Mouse (Mus musculus) lung, embryonic 15.5 days (tissue): Measurements from ENCODE around the gene Krt9. TPM values are rescaled to one million over a fixed set of nuclear protein-coding genes. Genes with fewer than 3 reads are reported as not detected.
A peak's percentile ranks its signal among the peaks of the same experiment; 100 is the strongest.

Source experiments
- ATAC-seq: fragments of 200-750 bp; cut with Nextera tagmentation; 2 replicates; pipeline ENCODE4 v1.8.0; 2017; ENCODE audit warnings: moderate number of reproducible peaks, borderline replicate concordance; ENCODE audit not compliant: low FRiP score, low TSS enrichment; ENCODE audit errors: extremely low read depth
- H3K27ac ChIP-seq: fragments of 300-500 bp; sonication (generic); 2 replicates; pipeline ENCODE4 v1.5.1; 2015; ENCODE audit warnings: moderate library complexity, mild to moderate bottlenecking, inconsistent platforms
- H3K27me3 ChIP-seq: fragments of 300-500 bp; sonication (generic); 2 replicates; pipeline ENCODE4 v1.6.1; 2015; ENCODE audit warnings: inconsistent platforms
- H3K36me3 ChIP-seq: fragments of 300-500 bp; sonication (generic); 2 replicates; pipeline ENCODE4 v1.6.1; 2015; ENCODE audit warnings: inconsistent platforms
- H3K4me1 ChIP-seq: fragments of 300-500 bp; sonication (generic); 2 replicates; pipeline ENCODE4 v1.6.1; 2015; ENCODE audit warnings: inconsistent platforms
- H3K4me2 ChIP-seq: fragments of 300-500 bp; sonication (generic); 2 replicates; pipeline ENCODE4 v1.6.1; 2015; ENCODE audit warnings: inconsistent platforms, mild to moderate bottlenecking, moderate library complexity
- H3K4me3 ChIP-seq: fragments of 300-500 bp; sonication (generic); 2 replicates; pipeline ENCODE4 v1.5.1; 2015; ENCODE audit warnings: mild to moderate bottlenecking, inconsistent platforms
- H3K9ac ChIP-seq: fragments of 300-500 bp; sonication (generic); 2 replicates; pipeline ENCODE4 v1.6.1; 2015; ENCODE audit warnings: inconsistent platforms
- H3K9me3 ChIP-seq: fragments of 300-500 bp; sonication (generic); 2 replicates; pipeline ENCODE4 v1.6.1; 2016; ENCODE audit warnings: inconsistent platforms
- WGBS: fragments of 180-500 bp; shearing (Covaris S2); methylation state at CpG from one replicate; pipeline ENCODE4 v1.1.7; 2015; 5-methylcytosine and 5-hydroxymethylcytosine counted together
- polyA plus RNA-seq: library from polyadenylated mRNA; unstranded; fragments of >200 nt; fragmentation: Nextera tagmentation; extraction: Ambion mirVana; gene quantifications from 2 replicates; pipeline ENCODE4 v1.2.1, GENCODE M21; 2015

Gene Krt9
- polyA plus RNA-seq, 1 experiment from 2014 or later = not detected

- Histone ChIP-seq H3K27ac (no peak overlapping the region), H3K4me2 (no peak overlapping the region), H3K9me3 (no peaks in the 10 kb centered on the region), H3K36me3 (no peaks in the 10 kb centered on the region), H3K27me3 (no peaks in the 10 kb centered on the region), H3K9ac (no peak overlapping the region), H3K4me1 (no peaks in the 10 kb centered on the region), H3K4me3 (no peak overlapping the region)
- ATAC-seq = no peak
- WGBS = 20% methylated on average over 3 of the region's 3 CpGs
These were observed 13.8 kb downstream of the Krt9 start for GRCm38 (mm10) chr11:100179260-100179659.

GRCm38 (mm10) chr11:100178307-100178706, 14.7 kb downstream of the Krt9 start:
- no peaks in the 10 kb centered on the region for H3K27me3 ChIP-seq
- WGBS = 66% methylated on average over 5 of the region's 5 CpGs
- H3K27ac ChIP-seq = no peak overlapping the region
- H3K9ac ChIP-seq = no peak overlapping the region
- ATAC-seq = no peak
- no peaks in the 10 kb centered on the region for H3K36me3 ChIP-seq
- no peak overlapping the region for H3K4me3 ChIP-seq
- no peak overlapping the region for H3K4me2 ChIP-seq
- H3K4me1 ChIP-seq = no peaks in the 10 kb centered on the region
- no peaks in the 10 kb centered on the region for H3K9me3 ChIP-seq

GRCm38 (mm10) chr11:100176791-100177190, 16.3 kb downstream of the Krt9 start:
- Histone ChIP-seq H3K9me3 (no peaks in the 10 kb centered on the region), H3K4me1 (no peaks in the 10 kb centered on the region), H3K27me3 (no peaks in the 10 kb centered on the region), H3K4me2 (no peak overlapping the region), H3K9ac (no peak overlapping the region), H3K4me3 (no peak overlapping the region), H3K36me3 (no peaks in the 10 kb centered on the region), H3K27ac (no peak overlapping the region)
- 59% methylated on average over 9 of the region's 9 CpGs for WGBS
- ATAC-seq = no peak

- Histone ChIP-seq H3K27ac (peak overlapping the region; percentile 62), H3K9me3 (no peaks in the 10 kb centered on the region), H3K27me3 (no peaks in the 10 kb centered on the region), H3K4me2 (no peak overlapping the region), H3K4me1 (peaks cover 16% of the 10 kb centered on the region), H3K4me3 (no peak overlapping the region), H3K36me3 (no peaks in the 10 kb centered on the region), H3K9ac (no peak overlapping the region)
- 27% methylated on average over 14 of the region's 14 CpGs for WGBS
- no peak for ATAC-seq
These were observed 24.0 kb downstream of the Krt9 start for GRCm38 (mm10) chr11:100168765-100169762.

GRCm38 (mm10) chr11:100168071-100168470, 25.0 kb downstream of the Krt9 start:
- Histone ChIP-seq H3K9ac (no peak overlapping the region), H3K9me3 (no peaks in the 10 kb centered on the region), H3K4me1 (peaks cover 16% of the 10 kb centered on the region), H3K36me3 (no peaks in the 10 kb centered on the region), H3K27ac (peak overlapping the region; percentile 62), H3K4me2 (no peak overlapping the region), H3K4me3 (no peak overlapping the region), H3K27me3 (no peaks in the 10 kb centered on the region)
- 50% methylated on average over 8 of the region's 8 CpGs for WGBS
- ATAC-seq = peak; percentile 71

- no peak for ATAC-seq
- Histone ChIP-seq H3K4me2 (no peak overlapping the region), H3K27ac (no peak overlapping the region), H3K27me3 (no peaks in the 10 kb centered on the region), H3K4me1 (peaks cover 16% of the 10 kb centered on the region), H3K9me3 (no peaks in the 10 kb centered on the region), H3K36me3 (no peaks in the 10 kb centered on the region), H3K9ac (no peak overlapping the region), H3K4me3 (no peak overlapping the region)
- 31% methylated on average over 7 of the region's 7 CpGs for WGBS
These were observed 28.7 kb downstream of the Krt9 start for GRCm38 (mm10) chr11:100164392-100164791.

- Histone ChIP-seq H3K4me3 (no peak overlapping the region), H3K36me3 (no peaks in the 10 kb centered on the region), H3K4me2 (no peak overlapping the region), H3K27me3 (no peaks in the 10 kb centered on the region), H3K27ac (0 out of 2 replicates have a peak overlapping the region, but pooled peaks have one; percentile 24), H3K9ac (no peak overlapping the region), H3K4me1 (peaks cover 6% of the 10 kb centered on the region; the same call in 1 of the 2 replicates), H3K9me3 (no peaks in the 10 kb centered on the region)
- 48% methylated on average over 6 of the region's 6 CpGs for WGBS
- ATAC-seq = no peak
These were observed 35.1 kb downstream of the Krt9 start for GRCm38 (mm10) chr11:100157908-100158477.

- Histone ChIP-seq H3K9me3 (no peaks in the 10 kb centered on the region), H3K4me3 (no peak overlapping the region), H3K4me2 (no peak overlapping the region), H3K27ac (no peak overlapping the region), H3K9ac (no peak overlapping the region), H3K4me1 (peaks cover 6% of the 10 kb centered on the region; the same call in 1 of the 2 replicates), H3K27me3 (no peaks in the 10 kb centered on the region), H3K36me3 (no peaks in the 10 kb centered on the region)
- ATAC-seq = no peak
- WGBS = 78% methylated on average over 3 of the region's 3 CpGs
These were observed 35.7 kb downstream of the Krt9 start for GRCm38 (mm10) chr11:100157331-100157730.

- H3K4me1 ChIP-seq = peaks cover 6% of the 10 kb centered on the region; the same call in 1 of the 2 replicates
- 44% methylated on average over 8 of the region's 8 CpGs for WGBS
- no peak for ATAC-seq
- H3K27me3 ChIP-seq = no peaks in the 10 kb centered on the region
- no peaks in the 10 kb centered on the region for H3K36me3 ChIP-seq
- no peak overlapping the region for H3K9ac ChIP-seq
- H3K9me3 ChIP-seq = no peaks in the 10 kb centered on the region
- H3K4me3 ChIP-seq = no peak overlapping the region
- H3K27ac ChIP-seq = peak overlapping the region; percentile 64
- no peak overlapping the region for H3K4me2 ChIP-seq
These were observed 37.4 kb downstream of the Krt9 start for GRCm38 (mm10) chr11:100155497-100156255.

- no peak for ATAC-seq
- 44% methylated on average over 9 of the region's 9 CpGs for WGBS
- Histone ChIP-seq H3K4me1 (peaks cover 11% of the 10 kb centered on the region; the same call in 1 of the 2 replicates), H3K27ac (no peak within 1 kb of the TSS), H3K4me3 (no peak within 1 kb of the TSS), H3K27me3 (peaks cover 15% of the 10 kb centered on the region), H3K4me2 (no peak within 1 kb of the TSS), H3K36me3 (no peaks in the 10 kb centered on the region), H3K9me3 (no peaks in the 10 kb centered on the region), H3K9ac (no peak within 1 kb of the TSS)
These were observed 44.3 kb downstream of the Krt9 start, which contains the start of gene Krt19 for GRCm38 (mm10) chr11:100148615-100149330. Gene Krt19 (minus strand): TSS chr11:100148665.
